Mouse (Mus musculus) erythroblast, embryonic 14.5 days (primary cell): ENCODE results near the gene Dock7.

ENCODE experiments used
- GATA1 ChIP-seq: IDR thresholded peaks from 2 replicates; pipeline ENCODE4 v1.6.1; 2012; ENCODE audit warnings: low read length, inconsistent platforms, mixed read lengths
- TAL1 ChIP-seq: IDR thresholded peaks from 3 replicates; pipeline ENCODE4 v1.6.1; 2012; ENCODE audit warnings: low read length, inconsistent platforms, mixed read lengths

DNA sequence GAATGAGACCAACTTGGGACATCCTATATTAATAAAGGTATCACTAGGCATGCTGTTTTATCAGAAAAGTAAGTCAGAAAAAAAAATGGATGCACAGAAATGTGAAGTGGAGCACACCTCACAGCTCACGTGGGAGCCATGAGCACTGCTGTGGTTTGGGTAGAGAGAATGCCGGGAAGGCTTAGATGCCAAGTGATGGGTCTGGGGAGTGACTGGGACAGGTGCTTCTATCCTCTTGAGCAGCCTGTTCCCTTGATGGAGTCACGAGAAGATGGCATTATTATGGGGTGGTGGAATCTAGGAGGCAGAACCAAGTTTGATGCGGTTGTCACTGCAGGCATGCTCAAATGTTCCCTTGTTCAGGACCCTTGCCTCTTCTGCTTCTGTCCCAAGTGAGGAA is 109.7 kb downstream of the Dock7 start:
- TF ChIP-seq TAL1 = no peak
- TF ChIP-seq GATA1 = no peak
